Mouse (Mus musculus): ENCODE results near the gene Vars. TPM values are rescaled to one million over a fixed set of nuclear protein-coding genes. Genes with fewer than 3 reads are reported as not detected.
A peak's percentile ranks its signal among the peaks of the same experiment; 100 is the strongest.

The Vars gene
- total and polyA plus RNA-seq, 3 experiments, result 90.3 to 280 (median 277) TPM

- no peak for TF ChIP-seq BHLHE40 (IDR thresholded peaks at IDR 0.05; ENCODE audit: low read depth, low read length)
Observed at GRCm38 (mm10) chr17:35046681-35047455, 46.1 kb downstream of the Vars start, which contains the start of gene Msh5 (continued).

GRCm38 (mm10) chr17:35047688-35048087, 46.9 kb downstream of the Vars start:
- Histone ChIP-seq H3K4me3 (replicated peaks in 1 of 3; ENCODE audit: low read depth in 2 of 3, low read length in 2 of 3, poor library complexity in 1 of 3) (peak overlapping the region; percentile 42 to 48 (median 48)), H3K9ac (ENCODE audit: insufficient read depth, low read depth) (peak overlapping the region; percentile 54), H3K4me2 (ENCODE audit: insufficient read depth, low read depth, poor library complexity, severe bottlenecking) (peak overlapping the region; percentile 97), H3K36me3 (replicated peaks in 1 of 2; ENCODE audit: control insufficient read depth in 1 of 2, insufficient read depth in 1 of 2, low read length in 1 of 2) (peaks cover 5 to 8% of the 10 kb centered on the region in 2 experiments), H3K27ac (ENCODE audit: insufficient read depth, low read depth) (peak overlapping the region; percentile 84), H3K4me1 (ENCODE audit: control insufficient read depth in 1 of 2, insufficient read depth in 2 of 2) (peaks cover 5 to 51% of the 10 kb centered on the region in 2 experiments), H3K9me3 (replicated peaks; ENCODE audit: low read length) (no peaks in the 10 kb centered on the region), H3K79me2 (replicated peaks; ENCODE audit: control insufficient read depth, extremely low read depth, insufficient read depth, poor library complexity, severe bottlenecking) (peaks cover 15% of the 10 kb centered on the region), H3K27me3 (replicated peaks) (no peaks in the 10 kb centered on the region)
- no peak for DNase-seq (ENCODE audit: extremely low read depth)
- no peak for TF ChIP-seq USF2 (conservative IDR thresholded peaks at IDR 0.05; ENCODE audit: low read depth, low read length)
- peak; percentile 62 for TF ChIP-seq ZNF384 (IDR thresholded peaks at IDR 0.05; ENCODE audit: low read depth, low read length)
- dilution Hi-C loops (cut with MboI; ENCODE audit: extremely low pct_ligation_motif_present, extremely low pct_unique_long_range_greater_than_20kb, low sequenced_read_pairs), result no loop called here
- in situ Hi-C loops (cut with MboI; ENCODE audit: low pct_ligation_motif_present, low pct_unique_long_range_greater_than_20kb, low sequenced_read_pairs), result no loop called here

- Histone ChIP-seq H3K27ac (ENCODE audit: insufficient read depth, low read depth) (peak overlapping the region; percentile 84), H3K9me3 (replicated peaks; ENCODE audit: low read length) (no peaks in the 10 kb centered on the region), H3K4me3 (replicated peaks in 1 of 3; ENCODE audit: low read depth in 2 of 3, low read length in 2 of 3, poor library complexity in 1 of 3) (peak overlapping the region; percentile 42 to 48 (median 48)), H3K36me3 (replicated peaks in 1 of 2; ENCODE audit: control insufficient read depth in 1 of 2, insufficient read depth in 1 of 2, low read length in 1 of 2) (peaks cover 10 to 15% of the 10 kb centered on the region in 2 experiments), H3K27me3 (replicated peaks) (no peaks in the 10 kb centered on the region), H3K79me2 (replicated peaks; ENCODE audit: control insufficient read depth, extremely low read depth, insufficient read depth, poor library complexity, severe bottlenecking) (peaks cover 20% of the 10 kb centered on the region), H3K9ac (ENCODE audit: insufficient read depth, low read depth) (peak overlapping the region; percentile 54), H3K4me2 (ENCODE audit: insufficient read depth, low read depth, poor library complexity, severe bottlenecking) (peak overlapping the region; percentile 97), H3K4me1 (ENCODE audit: control insufficient read depth in 1 of 2, insufficient read depth in 2 of 2) (peaks cover 6 to 50% of the 10 kb centered on the region in 2 experiments)
- DNase-seq (ENCODE audit: extremely low read depth), result peak; percentile 81
- dilution Hi-C loops (cut with MboI; ENCODE audit: extremely low pct_ligation_motif_present, extremely low pct_unique_long_range_greater_than_20kb, low sequenced_read_pairs) (no loop called here), in situ Hi-C loops (cut with MboI; ENCODE audit: low pct_ligation_motif_present, low pct_unique_long_range_greater_than_20kb, low sequenced_read_pairs) (no loop called here)
- TF ChIP-seq JUN (IDR thresholded peaks at IDR 0.05; ENCODE audit: insufficient read depth, low read depth, low read length) (no peak), TCF12 (IDR thresholded peaks at IDR 0.05; ENCODE audit: low read depth, low read length) (0 out of 2 replicates have a peak, but pooled peaks have one; percentile 18), ETS1 (conservative IDR thresholded peaks at IDR 0.05; ENCODE audit: low read depth, low read length) (peak; percentile 62), EP300 (IDR thresholded peaks at IDR 0.05; ENCODE audit: low read length) (peak; percentile 71), MAFK (IDR thresholded peaks at IDR 0.05; ENCODE audit: insufficient replicate concordance, low read length) (peak; percentile 64; the same call in 1 of the 2 replicates), ELF1 (IDR thresholded peaks at IDR 0.05; ENCODE audit: low read depth, low read length) (peak; percentile 28; the same call in 1 of the 2 replicates), MAZ (IDR thresholded peaks at IDR 0.05; ENCODE audit: low read depth, low read length) (peak; percentile 76; the same call in 1 of the 2 replicates), IRF4 (IDR thresholded peaks at IDR 0.05; ENCODE audit: low read depth, low read length) (peak; percentile 49; the same call in 1 of the 2 replicates), SIN3A (IDR thresholded peaks at IDR 0.05; ENCODE audit: low read length) (peak; percentile 65; the same call in 1 of the 2 replicates), UBTF (IDR thresholded peaks at IDR 0.05; ENCODE audit: low read depth, low read length) (no peak)
Observed at GRCm38 (mm10) chr17:35048149-35048931, 47.6 kb downstream of the Vars start.
